Mouse (Mus musculus) skeletal muscle tissue, postnatal 0 days (tissue): ENCODE data around the gene Phkg2. TPM values are rescaled to one million over a fixed set of nuclear protein-coding genes. Genes with fewer than 3 reads are reported as not detected.

Experiments used
- polyA plus RNA-seq: library from polyadenylated mRNA; unstranded; fragments of >200 nt; fragmentation: Nextera tagmentation; extraction: Ambion mirVana; gene quantifications from 2 replicates; pipeline ENCODE4 v1.2.1, GENCODE M21; 2015

The Phkg2 gene
- 19.5 and 21.8 TPM in 2 replicates for polyA plus RNA-seq

GRCm38 (mm10) chr7:127572895-127573471, at the start of gene Phkg2:
TSS of gene Phkg2 (plus strand) at chr7:127573340.

GRCm38 (mm10) chr7:127561340-127561858, 11.7 kb upstream of the Phkg2 start, which contains the start of gene Tmem265:
TSS of gene Tmem265 (plus strand) at chr7:127561390.

GRCm38 (mm10) chr7:127588011-127588871, 15.1 kb downstream of the Phkg2 start, which contains the start of the genes Ccdc189 and Rnf40:
TSS of gene Ccdc189 (minus strand) at chr7:127588595.
TSS of gene Rnf40 (plus strand) at chr7:127588767.

GRCm38 (mm10) chr7:127614891-127615843, 42.0 kb downstream of the Phkg2 start, which contains the start of gene Zfp629:
TSS of gene Zfp629 (minus strand) at chr7:127615797.

Other genes starting within 250 kb of the Phkg2 start
- 13.9 and 16.4 TPM in 2 replicates for gene Zfp768, start 227.8 kb upstream of the Phkg2 start, polyA plus RNA-seq
- gene Zfp747, start 197.3 kb upstream of the Phkg2 start, polyA plus RNA-seq: 3.9 and 4.4 TPM in 2 replicates
- 3.4 and 3.8 TPM in 2 replicates for gene 9130019O22Rik, start 186.2 kb upstream of the Phkg2 start, polyA plus RNA-seq
- 4.1 and 4.8 TPM in 2 replicates for gene E430018J23Rik, start 179.7 kb upstream of the Phkg2 start, polyA plus RNA-seq
- 3.1 and 3.4 TPM in 2 replicates for gene Zfp764, start 166.5 kb upstream of the Phkg2 start, polyA plus RNA-seq
- gene Zfp688, start 151.3 kb upstream of the Phkg2 start, polyA plus RNA-seq: 9.9 and 13.0 TPM in 2 replicates
- gene Zfp689, start 124.2 kb upstream of the Phkg2 start, polyA plus RNA-seq: 2.4 and 2.6 TPM in 2 replicates
- gene Prr14, start 113.7 kb upstream of the Phkg2 start, polyA plus RNA-seq: 17.3 and 23.2 TPM in 2 replicates
- gene Fbrs, start 94.1 kb upstream of the Phkg2 start, polyA plus RNA-seq: 7.1 and 7.8 TPM in 2 replicates
- gene Srcap, start 61.4 kb upstream of the Phkg2 start, polyA plus RNA-seq: 17.2 and 19.6 TPM in 2 replicates
- gene Gm42715, start 53.8 kb upstream of the Phkg2 start, polyA plus RNA-seq: 5.6 and 6.1 TPM in 2 replicates
- gene Tmem265, start 11.9 kb upstream of the Phkg2 start, polyA plus RNA-seq: 1.2 and 3.3 TPM in 2 replicates
- gene Ccdc189, start 15.3 kb downstream of the Phkg2 start, polyA plus RNA-seq: 7.2 and 7.5 TPM in 2 replicates
- gene Rnf40, start 15.4 kb downstream of the Phkg2 start, polyA plus RNA-seq: 18.0 and 21.5 TPM in 2 replicates
- 4.0 and 5.4 TPM in 2 replicates for gene Zfp629, start 42.5 kb downstream of the Phkg2 start, polyA plus RNA-seq
- 60.6 and 71.5 TPM in 2 replicates for gene Bcl7c, start 135.6 kb downstream of the Phkg2 start, polyA plus RNA-seq
- gene Ctf1, start 139.4 kb downstream of the Phkg2 start, polyA plus RNA-seq: 6.8 and 6.9 TPM in 2 replicates
- gene Ctf2, start 158.8 kb downstream of the Phkg2 start, polyA plus RNA-seq: 0.08 TPM in 1 of 2 replicates, not detected in the other
- 0.54 and 0.74 TPM in 2 replicates for gene Fbxl19, start 171.2 kb downstream of the Phkg2 start, polyA plus RNA-seq
- 12.2 and 15.0 TPM in 2 replicates for gene Orai3, start 196.5 kb downstream of the Phkg2 start, polyA plus RNA-seq
- 10.0 and 10.7 TPM in 2 replicates for gene Setd1a, start 203.3 kb downstream of the Phkg2 start, polyA plus RNA-seq
- gene Gm49388, start 212.3 kb downstream of the Phkg2 start, polyA plus RNA-seq: not detected in 2 replicates
- 14.8 and 28.9 TPM in 2 replicates for gene Hsd3b7, start 227.3 kb downstream of the Phkg2 start, polyA plus RNA-seq